Mouse (Mus musculus) thymus, adult 2 months (tissue): ENCODE data around the gene Oas1e.

Source experiments
- CTCF ChIP-seq: fragments of 200-500 bp; IDR thresholded peaks from 2 replicates; pipeline ENCODE4 v1.5.1; 2012; ENCODE audit warnings: mild to moderate bottlenecking, control low read depth, low read length, moderate library complexity, borderline replicate concordance; ENCODE audit not compliant: control insufficient read depth, poor library complexity, insufficient read depth; ENCODE audit errors: extremely low read depth
- POLR2A ChIP-seq: fragments of 200-500 bp; IDR thresholded peaks from 2 replicates; pipeline ENCODE4 v1.6.1; 2012; ENCODE audit warnings: mild to moderate bottlenecking, low read length, control low read depth, moderate library complexity; ENCODE audit not compliant: control insufficient read depth, poor library complexity, insufficient read depth; ENCODE audit errors: extremely low read depth

- no peak for TF ChIP-seq CTCF
- TF ChIP-seq POLR2A = no peak
These were observed 42.5 kb downstream of the Oas1e start for GRCm38 (mm10) chr5:120752786-120753185.
